Mouse (Mus musculus) embryonic facial prominence, embryonic 13.5 days (tissue): ENCODE measurements around the gene Slc38a1. TPM values are rescaled to one million over a fixed set of nuclear protein-coding genes. Genes with fewer than 3 reads are reported as not detected.
A peak's percentile ranks its signal among the peaks of the same experiment; 100 is the strongest.

Experiments
- ATAC-seq: fragments of 200-750 bp; cut with Nextera tagmentation; 2 replicates; pipeline ENCODE4 v1.8.0; 2017; ENCODE audit warnings: low read depth; ENCODE audit not compliant: insufficient number of reproducible peaks, insufficient read depth, low FRiP score, low TSS enrichment
- H3K27ac ChIP-seq: fragments of 300-500 bp; sonication (generic); 2 replicates; pipeline ENCODE4 v1.5.1; 2015; ENCODE audit warnings: moderate library complexity, mild to moderate bottlenecking, inconsistent platforms
- H3K27me3 ChIP-seq: fragments of 300-500 bp; sonication (generic); 2 replicates; pipeline ENCODE4 v1.6.1; 2015; ENCODE audit warnings: mild to moderate bottlenecking, inconsistent platforms
- H3K36me3 ChIP-seq: fragments of 300-500 bp; sonication (generic); 2 replicates; pipeline ENCODE4 v1.6.1; 2015; ENCODE audit warnings: mild to moderate bottlenecking, inconsistent platforms
- H3K4me1 ChIP-seq: fragments of 300-500 bp; sonication (generic); 2 replicates; pipeline ENCODE4 v1.6.1; 2015; ENCODE audit warnings: inconsistent platforms
- H3K4me2 ChIP-seq: fragments of 300-500 bp; sonication (generic); 2 replicates; pipeline ENCODE4 v1.6.1; 2015; ENCODE audit warnings: moderate library complexity, mild to moderate bottlenecking, inconsistent platforms
- H3K4me3 ChIP-seq: fragments of 300-500 bp; sonication (generic); 2 replicates; pipeline ENCODE4 v1.5.1; 2015; ENCODE audit warnings: mild to moderate bottlenecking, inconsistent platforms
- H3K9ac ChIP-seq: fragments of 300-500 bp; sonication (generic); 2 replicates; pipeline ENCODE4 v1.6.1; 2015; ENCODE audit warnings: mild to moderate bottlenecking, inconsistent platforms
- H3K9me3 ChIP-seq: fragments of 300-500 bp; sonication (generic); 2 replicates; pipeline ENCODE4 v1.6.1; 2016; ENCODE audit warnings: inconsistent platforms
- WGBS: fragments of 180-500 bp; shearing (Covaris S2); methylation state at CpG from one replicate; pipeline ENCODE4 v1.1.7; 2015; ENCODE audit warnings: mixed read lengths; 5-methylcytosine and 5-hydroxymethylcytosine counted together
- polyA plus RNA-seq: library from polyadenylated mRNA; unstranded; fragments of >200 nt; fragmentation: Nextera tagmentation; extraction: Ambion mirVana; gene quantifications from 2 replicates; pipeline ENCODE4 v1.2.1, GENCODE M21; 2015

The Slc38a1 gene
- polyA plus RNA-seq, 1 experiment from 2014 or later, result 64.2 TPM

GRCm38 (mm10) chr15:96587998-96588397, 54.7 kb downstream of the Slc38a1 start:
- no peaks in the 10 kb centered on the region for H3K9me3 ChIP-seq
- H3K4me3 ChIP-seq, result no peak overlapping the region
- H3K9ac ChIP-seq, result no peak overlapping the region
- no peak for ATAC-seq
- H3K4me1 ChIP-seq, result peaks cover 11% of the 10 kb centered on the region; the same call in 1 of the 2 replicates
- H3K4me2 ChIP-seq, result no peak overlapping the region
- no peak overlapping the region for H3K27ac ChIP-seq
- peaks cover 73% of the 10 kb centered on the region for H3K36me3 ChIP-seq
- WGBS, result 83% methylated on average over 8 of the region's 8 CpGs
- H3K27me3 ChIP-seq, result no peaks in the 10 kb centered on the region

- ATAC-seq, result no peak
- Histone ChIP-seq H3K4me3 (no peak overlapping the region), H3K9me3 (no peaks in the 10 kb centered on the region), H3K27me3 (no peaks in the 10 kb centered on the region), H3K9ac (no peak overlapping the region), H3K27ac (no peak overlapping the region), H3K36me3 (peaks cover 70% of the 10 kb centered on the region), H3K4me1 (no peaks in the 10 kb centered on the region), H3K4me2 (no peak overlapping the region)
- 91% methylated on average over 15 of the region's 15 CpGs for WGBS
These were observed 59.2 kb downstream of the Slc38a1 start for GRCm38 (mm10) chr15:96583371-96584008.

- peaks cover 62% of the 10 kb centered on the region for H3K36me3 ChIP-seq
- WGBS, result 93% methylated on average over 5 of the region's 5 CpGs
- no peaks in the 10 kb centered on the region for H3K4me1 ChIP-seq
- no peaks in the 10 kb centered on the region for H3K9me3 ChIP-seq
- H3K4me2 ChIP-seq, result no peak overlapping the region
- no peaks in the 10 kb centered on the region for H3K27me3 ChIP-seq
- ATAC-seq, result no peak
- no peak overlapping the region for H3K9ac ChIP-seq
- H3K4me3 ChIP-seq, result no peak overlapping the region
- H3K27ac ChIP-seq, result no peak overlapping the region
These were observed 65.7 kb downstream of the Slc38a1 start for GRCm38 (mm10) chr15:96576998-96577397.

- WGBS, result 76% methylated on average over 2 of the region's 2 CpGs
- no peaks in the 10 kb centered on the region; the same call in 1 of the 2 replicates for H3K4me1 ChIP-seq
- no peak for ATAC-seq
- H3K9ac ChIP-seq, result no peak overlapping the region
- H3K36me3 ChIP-seq, result peaks cover 4% of the 10 kb centered on the region
- H3K9me3 ChIP-seq, result no peaks in the 10 kb centered on the region
- H3K4me2 ChIP-seq, result no peak overlapping the region
- H3K27me3 ChIP-seq, result no peaks in the 10 kb centered on the region
- no peak overlapping the region for H3K27ac ChIP-seq
- H3K4me3 ChIP-seq, result no peak overlapping the region
These were observed 73.7 kb downstream of the Slc38a1 start for GRCm38 (mm10) chr15:96568983-96569363.

GRCm38 (mm10) chr15:96568271-96568982, 74.3 kb downstream of the Slc38a1 start:
- no peak overlapping the region for H3K9ac ChIP-seq
- no peaks in the 10 kb centered on the region; the same call in 1 of the 2 replicates for H3K4me1 ChIP-seq
- H3K4me2 ChIP-seq, result no peak overlapping the region
- H3K36me3 ChIP-seq, result no peaks in the 10 kb centered on the region
- no peaks in the 10 kb centered on the region for H3K9me3 ChIP-seq
- H3K27ac ChIP-seq, result no peak overlapping the region
- 77% methylated on average over 13 of the region's 13 CpGs for WGBS
- H3K27me3 ChIP-seq, result no peaks in the 10 kb centered on the region
- no peak overlapping the region for H3K4me3 ChIP-seq
- ATAC-seq, result no peak

GRCm38 (mm10) chr15:96566850-96567271, 75.9 kb downstream of the Slc38a1 start:
- Histone ChIP-seq H3K27ac (no peak overlapping the region), H3K4me1 (no peaks in the 10 kb centered on the region; the same call in 1 of the 2 replicates), H3K9me3 (no peaks in the 10 kb centered on the region), H3K27me3 (no peaks in the 10 kb centered on the region), H3K4me3 (peak overlapping the region; percentile 41), H3K9ac (peak overlapping the region; percentile 66), H3K4me2 (peak overlapping the region; percentile 59), H3K36me3 (no peaks in the 10 kb centered on the region)
- no peak for ATAC-seq
- 5% methylated on average over 14 of the region's 14 CpGs for WGBS

GRCm38 (mm10) chr15:96563852-96564251, 78.9 kb downstream of the Slc38a1 start:
- Histone ChIP-seq H3K27me3 (no peaks in the 10 kb centered on the region), H3K4me1 (no peaks in the 10 kb centered on the region; the same call in 1 of the 2 replicates), H3K36me3 (no peaks in the 10 kb centered on the region), H3K4me2 (no peak overlapping the region), H3K4me3 (no peak overlapping the region), H3K27ac (no peak overlapping the region), H3K9me3 (no peaks in the 10 kb centered on the region), H3K9ac (no peak overlapping the region)
- no peak for ATAC-seq
- WGBS, result 60% methylated on average over 1 of the region's 1 CpGs

GRCm38 (mm10) chr15:96562521-96562920, 80.2 kb downstream of the Slc38a1 start:
- H3K4me2 ChIP-seq, result no peak overlapping the region
- H3K27ac ChIP-seq, result no peak overlapping the region
- no peaks in the 10 kb centered on the region for H3K9me3 ChIP-seq
- H3K27me3 ChIP-seq, result no peaks in the 10 kb centered on the region
- H3K36me3 ChIP-seq, result no peaks in the 10 kb centered on the region
- no peak for ATAC-seq
- no peaks in the 10 kb centered on the region; the same call in 1 of the 2 replicates for H3K4me1 ChIP-seq
- no peak overlapping the region for H3K9ac ChIP-seq
- 93% methylated on average over 5 of the region's 5 CpGs for WGBS
- H3K4me3 ChIP-seq, result no peak overlapping the region

GRCm38 (mm10) chr15:96560576-96561298, 82.0 kb downstream of the Slc38a1 start:
- H3K27me3 ChIP-seq, result no peaks in the 10 kb centered on the region
- ATAC-seq, result no peak
- H3K9ac ChIP-seq, result no peak overlapping the region
- WGBS, result 88% methylated on average over 14 of the region's 14 CpGs
- H3K27ac ChIP-seq, result no peak overlapping the region
- H3K4me2 ChIP-seq, result no peak overlapping the region
- no peaks in the 10 kb centered on the region for H3K36me3 ChIP-seq
- no peaks in the 10 kb centered on the region for H3K4me1 ChIP-seq
- H3K4me3 ChIP-seq, result no peak overlapping the region
- H3K9me3 ChIP-seq, result no peaks in the 10 kb centered on the region

- 66% methylated on average over 9 of the region's 9 CpGs for WGBS
These were observed 90.9 kb downstream of the Slc38a1 start for GRCm38 (mm10) chr15:96551569-96552380.

GRCm38 (mm10) chr15:96551107-96551506, 91.6 kb downstream of the Slc38a1 start:
- H3K4me1 ChIP-seq, result peaks cover 12% of the 10 kb centered on the region
- 85% methylated on average over 8 of the region's 8 CpGs for whole genome bisulfite sequencing

More at GRCm38 (mm10) chr15:96551569-96552380, 90.9 kb downstream of the Slc38a1 start:
- Histone ChIP-seq H3K27ac (no peak overlapping the region), H3K4me2 (no peak overlapping the region), H3K36me3 (no peaks in the 10 kb centered on the region), H3K4me3 (no peak overlapping the region), H3K4me1 (peaks cover 12% of the 10 kb centered on the region), H3K9me3 (no peaks in the 10 kb centered on the region), H3K27me3 (no peaks in the 10 kb centered on the region), H3K9ac (no peak overlapping the region)
- ATAC-seq, result 0 out of 2 replicates have a peak, but pooled peaks have one; percentile 26

More at GRCm38 (mm10) chr15:96551107-96551506, 91.6 kb downstream of the Slc38a1 start:
- ATAC-seq, result no peak
- Histone ChIP-seq H3K27me3 (no peaks in the 10 kb centered on the region), H3K4me3 (no peak overlapping the region), H3K27ac (no peak overlapping the region), H3K4me2 (no peak overlapping the region), H3K9ac (no peak overlapping the region), H3K36me3 (no peaks in the 10 kb centered on the region), H3K9me3 (no peaks in the 10 kb centered on the region)
